Mouse (Mus musculus): ENCODE data around the gene 2010300C02Rik. TPM values are rescaled to one million over a fixed set of nuclear protein-coding genes. Genes with fewer than 3 reads are reported as not detected.

Gene 2010300C02Rik
- polyA plus RNA-seq, 1 experiment from 2014 or later, result 3.5 TPM

GRCm38 (mm10) chr1:37639101-37639500 lies 80.8 kb downstream of the 2010300C02Rik start:
- Histone ChIP-seq H3K27ac (ENCODE audit: low read depth, low read length) (no peak overlapping the region), H3K4me2 (ENCODE audit: low read depth, low read length) (peak overlapping the region; percentile 42), H3K4me3 (ENCODE audit: low read depth, low read length) (0 out of 2 replicates have a peak overlapping the region, but pooled peaks have one; percentile 3), H3K27me3 (ENCODE audit: control insufficient read depth, insufficient read depth, low read length) (no peaks in the 10 kb centered on the region), H3K4me1 (ENCODE audit: control insufficient read depth, insufficient read depth, low read length) (0 out of 2 replicates have a peak, but pooled peaks cover 2% of the 10 kb centered on the region), H3K9ac (replicated peaks; ENCODE audit: low read depth, low read length) (no peak overlapping the region), H3K9me3 (ENCODE audit: control insufficient read depth, low read length) (no peaks in the 10 kb centered on the region), H3K36me3 (ENCODE audit: control insufficient read depth, insufficient read depth, low read length) (no peaks in the 10 kb centered on the region)
- 9% methylated on average over 10 of the region's 10 CpGs for WGBS
- peak; percentile 90 for ATAC-seq (ENCODE audit: low read depth)

- Histone ChIP-seq H3K9me3 (ENCODE audit: control insufficient read depth, low read length) (no peaks in the 10 kb centered on the region), H3K4me3 (ENCODE audit: low read depth, low read length) (no peak overlapping the region), H3K4me1 (ENCODE audit: control insufficient read depth, insufficient read depth, low read length) (0 out of 2 replicates have a peak, but pooled peaks cover 2% of the 10 kb centered on the region), H3K27ac (ENCODE audit: low read depth, low read length) (no peak overlapping the region), H3K36me3 (ENCODE audit: control insufficient read depth, insufficient read depth, low read length) (no peaks in the 10 kb centered on the region), H3K9ac (replicated peaks; ENCODE audit: low read depth, low read length) (no peak overlapping the region), H3K27me3 (ENCODE audit: control insufficient read depth, insufficient read depth, low read length) (no peaks in the 10 kb centered on the region), H3K4me2 (ENCODE audit: low read depth, low read length) (peak overlapping the region; percentile 42; the same call in 1 of the 2 replicates)
- 82% methylated on average over 9 of the region's 9 CpGs for WGBS
- ATAC-seq (ENCODE audit: low read depth), result no peak
Observed at GRCm38 (mm10) chr1:37638560-37638959, 81.3 kb downstream of the 2010300C02Rik start.

- Histone ChIP-seq H3K36me3 (ENCODE audit: control insufficient read depth, insufficient read depth, low read length) (no peaks in the 10 kb centered on the region), H3K9ac (replicated peaks; ENCODE audit: low read depth, low read length) (no peak overlapping the region), H3K9me3 (ENCODE audit: control insufficient read depth, low read length) (no peaks in the 10 kb centered on the region), H3K4me2 (ENCODE audit: low read depth, low read length) (no peak overlapping the region), H3K27me3 (ENCODE audit: control insufficient read depth, insufficient read depth, low read length) (no peaks in the 10 kb centered on the region), H3K4me1 (ENCODE audit: control insufficient read depth, insufficient read depth, low read length) (0 out of 2 replicates have a peak, but pooled peaks cover 2% of the 10 kb centered on the region), H3K27ac (ENCODE audit: low read depth, low read length) (no peak overlapping the region), H3K4me3 (ENCODE audit: low read depth, low read length) (no peak overlapping the region)
- WGBS, result 83% methylated on average over 11 of the region's 11 CpGs
- ATAC-seq (ENCODE audit: low read depth), result no peak
Observed at GRCm38 (mm10) chr1:37637571-37637970, 82.3 kb downstream of the 2010300C02Rik start.

- Histone ChIP-seq H3K4me2 (ENCODE audit: low read depth, low read length) (no peak overlapping the region), H3K9ac (replicated peaks; ENCODE audit: low read depth, low read length) (no peak overlapping the region), H3K4me3 (ENCODE audit: low read depth, low read length) (no peak overlapping the region), H3K4me1 (ENCODE audit: control insufficient read depth, insufficient read depth, low read length) (0 out of 2 replicates have a peak, but pooled peaks cover 2% of the 10 kb centered on the region), H3K27ac (ENCODE audit: low read depth, low read length) (no peak overlapping the region), H3K27me3 (ENCODE audit: control insufficient read depth, insufficient read depth, low read length) (no peaks in the 10 kb centered on the region), H3K9me3 (ENCODE audit: control insufficient read depth, low read length) (no peaks in the 10 kb centered on the region), H3K36me3 (ENCODE audit: control insufficient read depth, insufficient read depth, low read length) (no peaks in the 10 kb centered on the region)
- ATAC-seq (ENCODE audit: low read depth), result no peak
- 89% methylated on average over 5 of the region's 5 CpGs for WGBS
Observed at GRCm38 (mm10) chr1:37636824-37637223, 83.1 kb downstream of the 2010300C02Rik start.

GRCm38 (mm10) chr1:37636169-37636568 lies 83.7 kb downstream of the 2010300C02Rik start:
- no peak for ATAC-seq (ENCODE audit: low read depth)
- WGBS, result 86% methylated on average over 1 of the region's 2 CpGs

GRCm38 (mm10) chr1:37635716-37636115 lies 84.2 kb downstream of the 2010300C02Rik start:
- 72% methylated on average over 6 of the region's 7 CpGs for WGBS
- Histone ChIP-seq H3K27me3 (ENCODE audit: control insufficient read depth, insufficient read depth, low read length) (no peaks in the 10 kb centered on the region), H3K9ac (replicated peaks; ENCODE audit: low read depth, low read length) (no peak overlapping the region), H3K9me3 (ENCODE audit: control insufficient read depth, low read length) (no peaks in the 10 kb centered on the region), H3K36me3 (ENCODE audit: control insufficient read depth, insufficient read depth, low read length) (no peaks in the 10 kb centered on the region), H3K27ac (ENCODE audit: low read depth, low read length) (no peak overlapping the region), H3K4me1 (ENCODE audit: control insufficient read depth, insufficient read depth, low read length) (0 out of 2 replicates have a peak, but pooled peaks cover 2% of the 10 kb centered on the region), H3K4me3 (ENCODE audit: low read depth, low read length) (no peak overlapping the region), H3K4me2 (ENCODE audit: low read depth, low read length) (no peak overlapping the region)
- no peak for ATAC-seq (ENCODE audit: low read depth)

More at GRCm38 (mm10) chr1:37636169-37636568, 83.7 kb downstream of the 2010300C02Rik start:
- H3K4me3 ChIP-seq (ENCODE audit: low read depth, low read length), result no peak overlapping the region
- H3K36me3 ChIP-seq (ENCODE audit: control insufficient read depth, insufficient read depth, low read length), result no peaks in the 10 kb centered on the region
- H3K4me2 ChIP-seq (ENCODE audit: low read depth, low read length), result no peak overlapping the region
- no peak overlapping the region for H3K9ac ChIP-seq (replicated peaks; ENCODE audit: low read depth, low read length)
- no peaks in the 10 kb centered on the region for H3K9me3 ChIP-seq (ENCODE audit: control insufficient read depth, low read length)
- H3K27ac ChIP-seq (ENCODE audit: low read depth, low read length), result no peak overlapping the region
- H3K4me1 ChIP-seq (ENCODE audit: control insufficient read depth, insufficient read depth, low read length), result 0 out of 2 replicates have a peak, but pooled peaks cover 2% of the 10 kb centered on the region
- H3K27me3 ChIP-seq (ENCODE audit: control insufficient read depth, insufficient read depth, low read length), result no peaks in the 10 kb centered on the region

- 0 out of 2 replicates have a peak, but pooled peaks have one; percentile 49 for ATAC-seq (ENCODE audit: low read depth)
- no peak overlapping the region for H3K27ac ChIP-seq (ENCODE audit: low read depth, low read length)
- no peak overlapping the region for H3K9ac ChIP-seq (replicated peaks; ENCODE audit: low read depth, low read length)
- H3K27me3 ChIP-seq (ENCODE audit: control insufficient read depth, insufficient read depth, low read length), result no peaks in the 10 kb centered on the region
- 0 out of 2 replicates have a peak, but pooled peaks cover 2% of the 10 kb centered on the region for H3K4me1 ChIP-seq (ENCODE audit: control insufficient read depth, insufficient read depth, low read length)
- H3K36me3 ChIP-seq (ENCODE audit: control insufficient read depth, insufficient read depth, low read length), result no peaks in the 10 kb centered on the region
- no peak overlapping the region for H3K4me3 ChIP-seq (ENCODE audit: low read depth, low read length)
- H3K9me3 ChIP-seq (ENCODE audit: control insufficient read depth, low read length), result no peaks in the 10 kb centered on the region
- 26% methylated on average over 4 of the region's 4 CpGs for WGBS
- no peak overlapping the region for H3K4me2 ChIP-seq (ENCODE audit: low read depth, low read length)
Observed at GRCm38 (mm10) chr1:37634658-37635057, 85.2 kb downstream of the 2010300C02Rik start.

GRCm38 (mm10) chr1:37633516-37633915 lies 86.4 kb downstream of the 2010300C02Rik start:
- 75% methylated on average over 5 of the region's 5 CpGs for WGBS
- Histone ChIP-seq H3K27ac (ENCODE audit: low read depth, low read length) (no peak overlapping the region), H3K4me1 (ENCODE audit: control insufficient read depth, insufficient read depth, low read length) (no peaks in the 10 kb centered on the region), H3K9me3 (ENCODE audit: control insufficient read depth, low read length) (no peaks in the 10 kb centered on the region), H3K36me3 (ENCODE audit: control insufficient read depth, insufficient read depth, low read length) (no peaks in the 10 kb centered on the region), H3K27me3 (ENCODE audit: control insufficient read depth, insufficient read depth, low read length) (no peaks in the 10 kb centered on the region), H3K4me3 (ENCODE audit: low read depth, low read length) (no peak overlapping the region), H3K4me2 (ENCODE audit: low read depth, low read length) (no peak overlapping the region), H3K9ac (replicated peaks; ENCODE audit: low read depth, low read length) (no peak overlapping the region)
- no peak for ATAC-seq (ENCODE audit: low read depth)

- WGBS, result 87% methylated on average over 8 of the region's 8 CpGs
- H3K9ac ChIP-seq (replicated peaks; ENCODE audit: low read depth, low read length), result no peak overlapping the region
- no peak overlapping the region for H3K4me3 ChIP-seq (ENCODE audit: low read depth, low read length)
- no peaks in the 10 kb centered on the region for H3K4me1 ChIP-seq (ENCODE audit: control insufficient read depth, insufficient read depth, low read length)
- H3K9me3 ChIP-seq (ENCODE audit: control insufficient read depth, low read length), result no peaks in the 10 kb centered on the region
- no peaks in the 10 kb centered on the region for H3K36me3 ChIP-seq (ENCODE audit: control insufficient read depth, insufficient read depth, low read length)
- no peak for ATAC-seq (ENCODE audit: low read depth)
- no peak overlapping the region for H3K4me2 ChIP-seq (ENCODE audit: low read depth, low read length)
- no peaks in the 10 kb centered on the region for H3K27me3 ChIP-seq (ENCODE audit: control insufficient read depth, insufficient read depth, low read length)
- H3K27ac ChIP-seq (ENCODE audit: low read depth, low read length), result no peak overlapping the region
Observed at GRCm38 (mm10) chr1:37632425-37632824, 87.5 kb downstream of the 2010300C02Rik start.

Measured in neural tube, embryonic 14.5 days (tissue).